Comparison of ENCODE assay signal across 29 mouse cellular contexts in the genomic region with DNA sequence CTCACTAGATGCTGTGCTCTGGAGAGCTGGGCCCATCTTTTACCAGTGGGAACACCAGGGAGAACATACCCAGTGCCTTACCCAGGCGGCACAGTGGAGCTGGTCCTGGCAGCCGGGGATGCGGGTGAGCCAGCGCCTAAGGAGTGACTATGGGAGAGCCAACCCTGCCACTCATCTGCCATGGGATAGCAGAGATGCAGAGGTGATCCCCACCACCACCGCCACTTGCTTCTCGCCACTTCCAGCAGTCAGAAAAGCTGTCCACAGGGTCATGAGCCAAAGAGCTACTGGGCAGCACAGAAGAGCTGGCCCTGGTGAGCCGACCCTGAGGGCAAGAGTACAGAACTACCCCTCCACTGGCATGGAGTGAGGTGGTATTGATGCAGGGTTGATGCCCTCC. TPM values are rescaled to one million over a fixed set of nuclear protein-coding genes. Genes with fewer than 3 reads are reported as not detected.
DNase-seq lines count a peak whose midpoint lies in the region; ATAC-seq and TF ChIP-seq lines count a peak whose summit lies in the region.
"Had no signal": no experiment of that assay in that cellular context is flagged by ENCODE, and none has a peak within 500 bp of the region (broad histone marks: within the 10 kb centered on the region; RNA-seq: fewer than 3 reads in every experiment).

No protein-coding gene starts in this region.

- H3K27ac ChIP-seq in heart, embryonic 10.5 days = no peak overlapping the region
- H3K27ac ChIP-seq in liver, adult 2 months (replicated peaks; ENCODE audit: insufficient read depth, low read depth, low read length) = no peak overlapping the region
- no peak overlapping the region for H3K27ac ChIP-seq in liver, postnatal 0 days (ENCODE audit: low read depth)
- H3K27ac ChIP-seq in thymus, adult 2 months (ENCODE audit: control insufficient read depth, insufficient read depth, low read length) = no peak overlapping the region
- H3K27ac ChIP-seq: embryonic facial prominence, embryonic 13.5 days; embryonic facial prominence, embryonic 15.5 days; forebrain, embryonic 10.5 days; forebrain, embryonic 12.5 days had no signal

- TF ChIP-seq POLR2A in liver, adult 2 months (IDR thresholded peaks at IDR 0.05; ENCODE audit: extremely low read depth, insufficient read depth, low read length) = no peak
- TF ChIP-seq POLR2A in thymus, adult 2 months (IDR thresholded peaks at IDR 0.05; ENCODE audit: control insufficient read depth, extremely low read depth, insufficient read depth, low read length, poor library complexity) = no peak

- no peak for TF ChIP-seq CTCF in liver, adult 2 months (IDR thresholded peaks at IDR 0.05; ENCODE audit: low read depth, low read length)
- TF ChIP-seq CTCF in liver, postnatal 0 days (IDR thresholded peaks at IDR 0.05; ENCODE audit: low read depth) = no peak
- TF ChIP-seq CTCF in thymus, adult 2 months (IDR thresholded peaks at IDR 0.05; ENCODE audit: borderline replicate concordance, control insufficient read depth, extremely low read depth, insufficient read depth, low read length, poor library complexity) = no peak

- no peak overlapping the region for H3K9ac ChIP-seq in liver, adult 2 months (ENCODE audit: low read depth, low read length)
- no peak overlapping the region for H3K9ac ChIP-seq in liver, postnatal 0 days (replicated peaks)
- H3K9ac ChIP-seq: embryonic facial prominence, embryonic 13.5 days; embryonic facial prominence, embryonic 15.5 days; forebrain, embryonic 12.5 days had no signal

- no peaks in the 10 kb centered on the region for H3K79me2 ChIP-seq in liver, adult 2 months (ENCODE audit: control insufficient read depth, insufficient read depth, low read length)

- H3K9me3 ChIP-seq in heart, embryonic 10.5 days = no peaks in the 10 kb centered on the region
- H3K9me3 ChIP-seq in liver, postnatal 0 days (ENCODE audit: low read length) = no peaks in the 10 kb centered on the region
- H3K9me3 ChIP-seq: embryonic facial prominence, embryonic 13.5 days; embryonic facial prominence, embryonic 15.5 days; forebrain, embryonic 10.5 days; forebrain, embryonic 12.5 days; G1E had no signal

- H3K36me3 ChIP-seq in heart, embryonic 10.5 days = no peaks in the 10 kb centered on the region
- H3K36me3 ChIP-seq in liver, adult 2 months (ENCODE audit: control insufficient read depth, insufficient read depth, low read length) = no peaks in the 10 kb centered on the region
- no peaks in the 10 kb centered on the region for H3K36me3 ChIP-seq in liver, postnatal 0 days (replicated peaks; ENCODE audit: insufficient read depth, low read length)
- no peaks in the 10 kb centered on the region for H3K36me3 ChIP-seq in thymus, adult 2 months (ENCODE audit: control insufficient read depth, insufficient read depth, low read length)
- H3K36me3 ChIP-seq: embryonic facial prominence, embryonic 13.5 days; embryonic facial prominence, embryonic 15.5 days; forebrain, embryonic 10.5 days; forebrain, embryonic 12.5 days; G1E had no signal

- no peaks in the 10 kb centered on the region for H3K27me3 ChIP-seq in heart, embryonic 10.5 days (ENCODE audit: insufficient read depth, poor library complexity, severe bottlenecking)
- H3K27me3 ChIP-seq in liver, adult 2 months (ENCODE audit: control insufficient read depth, insufficient read depth, low read length) = no peaks in the 10 kb centered on the region
- H3K27me3 ChIP-seq in liver, postnatal 0 days (ENCODE audit: insufficient read depth, low read length) = no peaks in the 10 kb centered on the region
- H3K27me3 ChIP-seq in thymus, adult 2 months (ENCODE audit: control insufficient read depth, insufficient read depth, low read length) = no peaks in the 10 kb centered on the region
- H3K27me3 ChIP-seq: embryonic facial prominence, embryonic 13.5 days; embryonic facial prominence, embryonic 15.5 days; forebrain, embryonic 12.5 days; Patski had no signal

- H3K4me2 ChIP-seq in liver, postnatal 0 days (ENCODE audit: low read depth, low read length) = no peak overlapping the region
- H3K4me2 ChIP-seq: embryonic facial prominence, embryonic 13.5 days; embryonic facial prominence, embryonic 15.5 days; forebrain, embryonic 12.5 days had no signal

- TF ChIP-seq EP300 in liver, postnatal 0 days (IDR thresholded peaks at IDR 0.05; ENCODE audit: low read depth) = no peak

- H3K4me3 ChIP-seq in heart, embryonic 10.5 days = no peak overlapping the region
- H3K4me3 ChIP-seq in liver, adult 2 months (ENCODE audit: insufficient read depth, low read depth, low read length) = no peak overlapping the region
- H3K4me3 ChIP-seq in liver, postnatal 0 days (ENCODE audit: low read depth, low read length) = no peak overlapping the region
- H3K4me3 ChIP-seq in thymus, adult 2 months (ENCODE audit: control insufficient read depth, insufficient read depth, low read length) = no peak overlapping the region
- H3K4me3 ChIP-seq: embryonic facial prominence, embryonic 13.5 days; embryonic facial prominence, embryonic 15.5 days; erythroblast, embryonic 14.5 days; forebrain, embryonic 10.5 days; forebrain, embryonic 12.5 days had no signal

- H3K4me1 ChIP-seq in heart, embryonic 10.5 days = no peaks in the 10 kb centered on the region
- H3K4me1 ChIP-seq in liver, adult 2 months (ENCODE audit: control insufficient read depth, insufficient read depth, low read length) = no peaks in the 10 kb centered on the region
- no peaks in the 10 kb centered on the region for H3K4me1 ChIP-seq in liver, postnatal 0 days (ENCODE audit: insufficient read depth)
- H3K4me1 ChIP-seq in thymus, adult 2 months (replicated peaks; ENCODE audit: control insufficient read depth, insufficient read depth, low read length) = no peaks in the 10 kb centered on the region
- H3K4me1 ChIP-seq: embryonic facial prominence, embryonic 13.5 days; embryonic facial prominence, embryonic 15.5 days; forebrain, embryonic 10.5 days; forebrain, embryonic 12.5 days had no signal

- peak; percentile 74 for DNase-seq in heart, embryonic 10.5 days (ENCODE audit: low spot score)
- no peak for DNase-seq in heart, adult 9 months (ENCODE audit: low spot score in 2 of 2)
- peak; percentile 8 for DNase-seq in liver, adult 2 months (ENCODE audit: extremely low read depth, low read depth, low spot score)
- no peak for DNase-seq in liver, postnatal 0 days
- no peak for DNase-seq in thymus, adult 2 months
- DNase-seq: adrenal gland, adult 2 months; adrenal gland, postnatal 10 days; adrenal gland, postnatal 25 days; cerebellum, adult 11 months; cerebellum, adult 18-20 months; cerebellum, adult 8-10 months; cerebellum, adult 9-11 months; cerebellum, postnatal 14 days; cerebellum, postnatal 36 days; embryo, embryonic 11 days had no signal

- no peak for ATAC-seq in liver, postnatal 0 days
- 0 out of 2 replicates have a peak, but pooled peaks have one; percentile 6 for ATAC-seq in neutrophil, adult 5-6 weeks (ENCODE audit: extremely low read depth, insufficient number of reproducible peaks, low FRiP score, poor library complexity, severe bottlenecking)
- ATAC-seq: forebrain, embryonic 14.5 days; forebrain, embryonic 16.5 days; Patski had no signal

- WGBS in heart, embryonic 10.5 days = 83% methylated on average over 7 of the region's 7 CpGs
- WGBS in liver, adult 2 months = 77% methylated on average over 7 of the region's 7 CpGs
- WGBS in liver, postnatal 0 days (ENCODE audit: insufficient replicate concordance) = 84% methylated on average over 7 of the region's 7 CpGs
- 96% methylated on average over 7 of the region's 7 CpGs for WGBS in thymus, adult 2 months

RNA-seq across cellular contexts. Expression of a gene that starts 12.1 kb away (rescaled TPM):
- polyA plus RNA-seq in heart, embryonic 10.5 days (2016; fragmentation: Nextera tagmentation; extraction: Ambion mirVana) = not detected in 2 replicates
- total RNA-seq in liver, adult 2 months (2014; rRNA removed) = not detected in 2 replicates
- not detected in 2 replicates for polyA plus RNA-seq in liver, adult 2 months (2012; rRNA removed)
- not detected in 2 replicates for polyA plus RNA-seq in liver, postnatal 0 days (2015; fragmentation: Nextera tagmentation; extraction: Ambion mirVana)
- 0.37 and 0.58 TPM in 2 replicates for total RNA-seq in neutrophil, adult 5-6 weeks (2017)
- polyA plus RNA-seq in thymus, adult 2 months (2012; rRNA removed) = 0.05 and 0.11 TPM in 2 replicates
- total RNA-seq: common myeloid progenitor, adult 5-6 weeks; G1E had no signal
- polyA plus RNA-seq: adrenal gland, adult 2 months; brain, embryonic 14.5 days; C2C12; embryonic facial prominence, embryonic 11.5 days; embryonic facial prominence, embryonic 13.5 days; erythroblast, embryonic 14.5 days; forebrain, embryonic 12.5 days; forebrain, embryonic 14.5 days; G1E; Patski had no signal

RNA-seq across cellular contexts. Expression of a gene that starts 30.1 kb away (rescaled TPM):
- 31.4 and 40.2 TPM in 2 replicates for polyA plus RNA-seq in heart, embryonic 10.5 days (2016; fragmentation: Nextera tagmentation; extraction: Ambion mirVana)
- 23.6 and 24.2 TPM in 2 replicates for total RNA-seq in liver, adult 2 months (2014; rRNA removed)
- 7.6 and 10.8 TPM in 2 replicates for polyA plus RNA-seq in liver, adult 2 months (2012; rRNA removed)
- 13.5 and 14.0 TPM in 2 replicates for polyA plus RNA-seq in liver, postnatal 0 days (2015; fragmentation: Nextera tagmentation; extraction: Ambion mirVana)
- 52.8 and 83.5 TPM in 2 replicates for total RNA-seq in neutrophil, adult 5-6 weeks (2017)
- polyA plus RNA-seq in thymus, adult 2 months (2012; rRNA removed) = 27.6 and 33.5 TPM in 2 replicates

RNA-seq across cellular contexts. Expression of a gene that starts 49.3 kb away (rescaled TPM):
- polyA plus RNA-seq in heart, embryonic 10.5 days (2016; fragmentation: Nextera tagmentation; extraction: Ambion mirVana) = 45.6 and 65.3 TPM in 2 replicates
- 39.7 and 45.0 TPM in 2 replicates for total RNA-seq in liver, adult 2 months (2014; rRNA removed)
- 10.1 and 11.6 TPM in 2 replicates for polyA plus RNA-seq in liver, adult 2 months (2012; rRNA removed)
- 19.5 and 21.7 TPM in 2 replicates for polyA plus RNA-seq in liver, postnatal 0 days (2015; fragmentation: Nextera tagmentation; extraction: Ambion mirVana)
- 68.8 and 70.3 TPM in 2 replicates for total RNA-seq in neutrophil, adult 5-6 weeks (2017)
- 7.2 and 9.6 TPM in 2 replicates for polyA plus RNA-seq in thymus, adult 2 months (2012; rRNA removed)

Comparison
In these comparisons a context has a peak if more than half of its experiments do, and no peak if none do; other contexts are left out.
1. DNase-seq: peak in heart, embryonic 10.5 days (single experiment) and liver, adult 2 months (single experiment); none in heart, adult 9 months (0 of 2), liver, postnatal 0 days (single experiment) and thymus, adult 2 months (single experiment).